Mouse (Mus musculus) neural tube, embryonic 13.5 days (tissue): ENCODE measurements around the gene Wfdc5. TPM values are rescaled to one million over a fixed set of nuclear protein-coding genes. Genes with fewer than 3 reads are reported as not detected.

Source experiments
- ATAC-seq: fragments of 200-750 bp; cut with Nextera tagmentation; 2 replicates; pipeline ENCODE4 v1.8.0; 2017; ENCODE audit warnings: low read depth, mild to moderate bottlenecking, moderate TSS enrichment, moderate library complexity
- H3K27ac ChIP-seq: fragments of 300-500 bp; sonication (generic); replicated peaks from 2 replicates; pipeline ENCODE4 v1.5.1; 2015; ENCODE audit warnings: moderate library complexity, mild to moderate bottlenecking, inconsistent platforms
- H3K27me3 ChIP-seq: fragments of 300-500 bp; sonication (generic); 2 replicates; pipeline ENCODE4 v1.6.1; 2015; ENCODE audit warnings: mild to moderate bottlenecking, inconsistent platforms
- H3K36me3 ChIP-seq: fragments of 300-500 bp; sonication (generic); 2 replicates; pipeline ENCODE4 v1.6.1; 2015; ENCODE audit warnings: mild to moderate bottlenecking, inconsistent platforms
- H3K4me1 ChIP-seq: fragments of 300-500 bp; sonication (generic); replicated peaks from 2 replicates; pipeline ENCODE4 v1.6.1; 2015; ENCODE audit warnings: inconsistent platforms
- H3K4me2 ChIP-seq: fragments of 300-500 bp; sonication (generic); 2 replicates; pipeline ENCODE4 v1.6.1; 2015; ENCODE audit warnings: inconsistent platforms, mild to moderate bottlenecking, moderate library complexity
- H3K4me3 ChIP-seq: fragments of 300-500 bp; sonication (generic); 2 replicates; pipeline ENCODE4 v1.5.1; 2015; ENCODE audit warnings: mild to moderate bottlenecking, inconsistent platforms
- H3K9ac ChIP-seq: fragments of 300-500 bp; sonication (generic); 2 replicates; pipeline ENCODE4 v1.6.1; 2015; ENCODE audit warnings: moderate library complexity, mild to moderate bottlenecking, inconsistent platforms
- H3K9me3 ChIP-seq: fragments of 300-500 bp; sonication (generic); 2 replicates; pipeline ENCODE4 v1.6.1; 2016; ENCODE audit warnings: inconsistent platforms
- WGBS: fragments of 180-500 bp; shearing (Covaris S2); methylation state at CpG from one replicate; pipeline ENCODE4 v1.1.7; 2015; 5-methylcytosine and 5-hydroxymethylcytosine counted together
- polyA plus RNA-seq: library from polyadenylated mRNA; unstranded; fragments of >200 nt; fragmentation: Nextera tagmentation; extraction: Ambion mirVana; gene quantifications from 2 replicates; pipeline ENCODE4 v1.2.1, GENCODE M21; 2015

The Wfdc5 gene
- polyA plus RNA-seq, 1 experiment from 2014 or later: not detected

GRCm38 (mm10) chr2:164168571-164168946 lies 14.0 kb downstream of the Wfdc5 start:
- H3K9ac ChIP-seq: 0 out of 2 replicates have a peak overlapping the region, but pooled peaks have one; percentile 34
- H3K27me3 ChIP-seq: peaks cover 84% of the 10 kb centered on the region
- peak; percentile 54 for ATAC-seq
- 11% methylated on average over 42 of the region's 42 CpGs for WGBS
- H3K4me3 ChIP-seq: peak overlapping the region; percentile 39
- H3K4me2 ChIP-seq: peak overlapping the region; percentile 58
- peaks cover 32% of the 10 kb centered on the region for H3K4me1 ChIP-seq
- no peak overlapping the region for H3K27ac ChIP-seq
- H3K36me3 ChIP-seq: no peaks in the 10 kb centered on the region
- no peaks in the 10 kb centered on the region for H3K9me3 ChIP-seq

- peak; percentile 59 for ATAC-seq
- Histone ChIP-seq H3K27me3 (peaks cover 78% of the 10 kb centered on the region), H3K4me3 (peak overlapping the region; percentile 39), H3K9ac (peak overlapping the region; percentile 34; the same call in 1 of the 2 replicates), H3K4me2 (peak overlapping the region; percentile 58), H3K27ac (no peak overlapping the region), H3K9me3 (no peaks in the 10 kb centered on the region), H3K4me1 (peaks cover 32% of the 10 kb centered on the region), H3K36me3 (no peaks in the 10 kb centered on the region)
- 11% methylated on average over 89 of the region's 90 CpGs for WGBS
Measured at GRCm38 (mm10) chr2:164167752-164168570, 14.6 kb downstream of the Wfdc5 start.

GRCm38 (mm10) chr2:164164941-164165340 lies 17.6 kb downstream of the Wfdc5 start:
- peaks cover 49% of the 10 kb centered on the region for H3K27me3 ChIP-seq
- H3K27ac ChIP-seq: no peak overlapping the region
- WGBS: 95% methylated on average over 5 of the region's 5 CpGs

GRCm38 (mm10) chr2:164161515-164162055 lies 21.0 kb downstream of the Wfdc5 start:
- Histone ChIP-seq H3K9ac (no peak overlapping the region), H3K9me3 (no peaks in the 10 kb centered on the region), H3K4me2 (no peak overlapping the region), H3K27ac (no peak overlapping the region), H3K27me3 (peaks cover 15% of the 10 kb centered on the region), H3K4me1 (no peaks in the 10 kb centered on the region), H3K4me3 (no peak overlapping the region), H3K36me3 (0 out of 2 replicates have a peak, but pooled peaks cover 8% of the 10 kb centered on the region)
- no peak for ATAC-seq
- 85% methylated on average over 11 of the region's 11 CpGs for WGBS

More at GRCm38 (mm10) chr2:164164941-164165340, 17.6 kb downstream of the Wfdc5 start:
- Histone ChIP-seq H3K4me3 (no peak overlapping the region), H3K9ac (no peak overlapping the region), H3K4me1 (peaks cover 13% of the 10 kb centered on the region), H3K4me2 (no peak overlapping the region), H3K36me3 (no peaks in the 10 kb centered on the region), H3K9me3 (no peaks in the 10 kb centered on the region)
- no peak for ATAC-seq

GRCm38 (mm10) chr2:164158838-164159237 lies 23.7 kb downstream of the Wfdc5 start:
- no peaks in the 10 kb centered on the region for H3K4me1 ChIP-seq
- ATAC-seq: no peak
- H3K36me3 ChIP-seq: peaks cover 32% of the 10 kb centered on the region
- no peak overlapping the region for H3K4me3 ChIP-seq
- H3K9me3 ChIP-seq: no peaks in the 10 kb centered on the region
- H3K4me2 ChIP-seq: no peak overlapping the region
- no peaks in the 10 kb centered on the region for H3K27me3 ChIP-seq
- 88% methylated on average over 2 of the region's 2 CpGs for WGBS
- H3K9ac ChIP-seq: no peak overlapping the region
- H3K27ac ChIP-seq: no peak overlapping the region

GRCm38 (mm10) chr2:164156158-164156557 lies 26.4 kb downstream of the Wfdc5 start:
- no peak for ATAC-seq
- H3K4me3 ChIP-seq: no peak overlapping the region
- 86% methylated on average over 7 of the region's 7 CpGs for WGBS
- H3K27ac ChIP-seq: no peak overlapping the region
- no peaks in the 10 kb centered on the region for H3K9me3 ChIP-seq
- H3K4me2 ChIP-seq: no peak overlapping the region
- H3K9ac ChIP-seq: no peak overlapping the region
- peaks cover 2% of the 10 kb centered on the region for H3K4me1 ChIP-seq
- H3K27me3 ChIP-seq: no peaks in the 10 kb centered on the region
- H3K36me3 ChIP-seq: peaks cover 56% of the 10 kb centered on the region

- Histone ChIP-seq H3K4me1 (peaks cover 23% of the 10 kb centered on the region), H3K9ac (no peak overlapping the region), H3K36me3 (peaks cover 56% of the 10 kb centered on the region), H3K4me3 (no peak overlapping the region), H3K9me3 (no peaks in the 10 kb centered on the region), H3K27me3 (no peaks in the 10 kb centered on the region), H3K4me2 (no peak overlapping the region), H3K27ac (no peak overlapping the region)
- ATAC-seq: no peak
- 93% methylated on average over 10 of the region's 10 CpGs for WGBS
Measured at GRCm38 (mm10) chr2:164154007-164154406, 28.5 kb downstream of the Wfdc5 start.

- no peaks in the 10 kb centered on the region for H3K27me3 ChIP-seq
- H3K36me3 ChIP-seq: peaks cover 56% of the 10 kb centered on the region
Measured at GRCm38 (mm10) chr2:164152341-164152740, 30.2 kb downstream of the Wfdc5 start.

GRCm38 (mm10) chr2:164150086-164150760 lies 32.3 kb downstream of the Wfdc5 start:
- H3K4me1 ChIP-seq: peaks cover 31% of the 10 kb centered on the region
- no peak overlapping the region for H3K4me3 ChIP-seq
- H3K9ac ChIP-seq: no peak overlapping the region
- H3K9me3 ChIP-seq: no peaks in the 10 kb centered on the region
- no peak overlapping the region for H3K4me2 ChIP-seq
- peaks cover 35% of the 10 kb centered on the region for H3K36me3 ChIP-seq
- ATAC-seq: peak; percentile 67; the same call in 1 of the 2 replicates
- peak overlapping the region; percentile 78 for H3K27ac ChIP-seq
- 38% methylated on average over 14 of the region's 14 CpGs for WGBS
- H3K27me3 ChIP-seq: no peaks in the 10 kb centered on the region

More at GRCm38 (mm10) chr2:164152341-164152740, 30.2 kb downstream of the Wfdc5 start:
- no peak for ATAC-seq
- Histone ChIP-seq H3K4me3 (no peak overlapping the region), H3K4me2 (no peak overlapping the region), H3K4me1 (peaks cover 31% of the 10 kb centered on the region), H3K27ac (no peak overlapping the region), H3K9ac (no peak overlapping the region), H3K9me3 (no peaks in the 10 kb centered on the region)
- WGBS: 95% methylated on average over 11 of the region's 11 CpGs

GRCm38 (mm10) chr2:164146556-164146955 lies 36.0 kb downstream of the Wfdc5 start:
- Histone ChIP-seq H3K27ac (no peak overlapping the region), H3K4me2 (no peak overlapping the region), H3K27me3 (no peaks in the 10 kb centered on the region), H3K4me3 (no peak overlapping the region), H3K4me1 (peaks cover 45% of the 10 kb centered on the region), H3K9me3 (no peaks in the 10 kb centered on the region), H3K9ac (no peak overlapping the region), H3K36me3 (peaks cover 2% of the 10 kb centered on the region)
- WGBS: 92% methylated on average over 12 of the region's 12 CpGs
- ATAC-seq: no peak

GRCm38 (mm10) chr2:164144541-164144940 lies 38.0 kb downstream of the Wfdc5 start:
- 84% methylated on average over 10 of the region's 10 CpGs for WGBS
- Histone ChIP-seq H3K9me3 (no peaks in the 10 kb centered on the region), H3K27ac (no peak overlapping the region), H3K27me3 (no peaks in the 10 kb centered on the region), H3K4me3 (no peak overlapping the region), H3K4me2 (no peak overlapping the region), H3K9ac (no peak overlapping the region), H3K4me1 (peaks cover 28% of the 10 kb centered on the region), H3K36me3 (no peaks in the 10 kb centered on the region)
- no peak for ATAC-seq

GRCm38 (mm10) chr2:164144025-164144424 lies 38.5 kb downstream of the Wfdc5 start:
- peaks cover 24% of the 10 kb centered on the region for H3K4me1 ChIP-seq
- H3K9me3 ChIP-seq: no peaks in the 10 kb centered on the region
- no peak overlapping the region for H3K9ac ChIP-seq
- 52% methylated on average over 6 of the region's 6 CpGs for WGBS
- no peak overlapping the region for H3K4me2 ChIP-seq
- H3K36me3 ChIP-seq: no peaks in the 10 kb centered on the region
- H3K27me3 ChIP-seq: no peaks in the 10 kb centered on the region
- H3K27ac ChIP-seq: no peak overlapping the region
- no peak overlapping the region for H3K4me3 ChIP-seq
- no peak for ATAC-seq
